Mouse (Mus musculus) adrenal gland, adult 8-10 months (tissue): ENCODE measurements around the gene Slc27a2. TPM values are rescaled to one million over a fixed set of nuclear protein-coding genes. Genes with fewer than 3 reads are reported as not detected.

ENCODE experiments used
- DNase-seq: peaks from one replicate; pipeline ENCODE4 v3.0.0; 2022
- total RNA-seq, 4 experiments: library from RNA; stranded (reverse); gene quantifications; 2 replicates each; pipeline ENCODE4 v1.2.4; 2022

The Slc27a2 gene
- total RNA-seq, 4 experiments from 2014 or later = 0.86 to 19.5 (median 7.6) TPM

DNA sequence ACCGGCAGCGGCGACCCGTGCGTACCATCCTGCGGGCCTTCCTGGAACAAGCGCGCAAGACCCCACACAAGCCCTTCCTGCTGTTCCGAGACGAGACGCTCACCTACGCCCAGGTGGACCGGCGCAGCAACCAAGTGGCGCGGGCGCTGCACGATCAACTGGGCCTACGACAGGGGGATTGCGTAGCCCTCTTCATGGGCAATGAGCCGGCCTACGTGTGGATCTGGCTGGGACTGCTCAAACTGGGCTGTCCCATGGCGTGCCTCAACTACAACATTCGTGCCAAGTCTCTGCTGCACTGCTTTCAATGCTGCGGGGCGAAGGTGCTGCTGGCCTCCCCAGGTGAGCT is 1.1 kb downstream of the Slc27a2 start:
- DNase-seq = no peak

DNA sequence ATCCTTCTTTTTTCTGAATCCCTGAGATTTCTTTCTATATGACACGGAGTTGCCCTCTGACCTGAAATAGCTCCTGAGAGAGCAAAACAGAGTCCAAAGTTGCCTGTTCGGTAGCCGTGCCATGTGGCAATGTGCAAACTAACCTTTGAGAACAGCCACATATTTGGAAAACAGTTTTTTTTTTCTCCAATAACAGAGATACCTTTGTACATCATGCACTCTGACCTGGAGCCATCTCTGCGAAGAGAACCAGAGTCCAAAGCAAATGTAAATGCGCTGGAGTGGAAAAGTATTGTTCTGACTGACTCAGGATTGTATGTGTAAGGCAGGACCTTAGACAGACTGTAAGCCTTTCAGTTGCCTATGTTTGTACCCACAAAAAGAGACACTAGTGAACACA is 3.3 kb downstream of the Slc27a2 start:
- DNase-seq = no peak

DNA sequence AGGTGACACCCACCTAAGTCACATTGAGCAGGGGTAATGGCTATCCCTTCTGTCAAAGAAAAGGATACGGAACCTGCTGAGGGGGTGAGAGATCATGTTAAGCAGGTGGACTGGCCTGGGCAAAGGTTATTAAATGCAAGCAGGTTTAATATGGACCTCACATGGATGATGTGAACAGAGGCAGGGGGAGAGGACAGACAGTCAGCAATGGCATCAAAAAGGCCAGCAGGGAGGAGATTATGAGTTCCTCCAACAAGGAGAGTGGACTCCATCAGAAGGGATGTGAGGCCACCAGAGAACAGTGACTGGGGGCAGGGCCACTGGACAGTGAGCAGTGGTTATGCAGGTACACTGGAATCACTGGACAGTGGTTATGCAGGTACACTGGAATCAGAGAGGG is 7.9 kb downstream of the Slc27a2 start:
- DNase-seq = no peak

- no peak for DNase-seq
Observed at GRCm38 (mm10) chr2:126563411-126564105, 11.4 kb downstream of the Slc27a2 start.

DNA sequence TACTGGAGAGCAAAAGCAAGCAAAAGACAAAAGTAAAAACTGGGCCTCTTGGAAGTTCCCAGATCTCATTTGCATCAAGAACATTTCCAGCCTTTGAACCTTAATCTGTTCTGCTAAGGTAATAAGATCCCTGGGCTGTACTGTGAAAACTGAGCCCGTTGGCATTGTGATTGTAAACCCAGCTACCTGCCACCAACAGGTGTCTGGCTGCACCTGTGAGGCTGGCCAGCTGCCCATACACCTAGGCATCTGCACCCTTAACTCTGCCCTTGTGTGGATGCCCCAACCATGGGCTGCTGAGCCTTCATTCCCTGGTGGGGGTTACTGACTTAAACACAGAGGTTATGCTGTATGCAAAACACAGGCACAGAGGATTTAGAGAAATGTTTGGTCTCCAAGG is 20.0 kb downstream of the Slc27a2 start:
- no peak for DNase-seq

GRCm38 (mm10) chr2:126572747-126573146 is 20.5 kb downstream of the Slc27a2 start:
- no peak for DNase-seq

DNA sequence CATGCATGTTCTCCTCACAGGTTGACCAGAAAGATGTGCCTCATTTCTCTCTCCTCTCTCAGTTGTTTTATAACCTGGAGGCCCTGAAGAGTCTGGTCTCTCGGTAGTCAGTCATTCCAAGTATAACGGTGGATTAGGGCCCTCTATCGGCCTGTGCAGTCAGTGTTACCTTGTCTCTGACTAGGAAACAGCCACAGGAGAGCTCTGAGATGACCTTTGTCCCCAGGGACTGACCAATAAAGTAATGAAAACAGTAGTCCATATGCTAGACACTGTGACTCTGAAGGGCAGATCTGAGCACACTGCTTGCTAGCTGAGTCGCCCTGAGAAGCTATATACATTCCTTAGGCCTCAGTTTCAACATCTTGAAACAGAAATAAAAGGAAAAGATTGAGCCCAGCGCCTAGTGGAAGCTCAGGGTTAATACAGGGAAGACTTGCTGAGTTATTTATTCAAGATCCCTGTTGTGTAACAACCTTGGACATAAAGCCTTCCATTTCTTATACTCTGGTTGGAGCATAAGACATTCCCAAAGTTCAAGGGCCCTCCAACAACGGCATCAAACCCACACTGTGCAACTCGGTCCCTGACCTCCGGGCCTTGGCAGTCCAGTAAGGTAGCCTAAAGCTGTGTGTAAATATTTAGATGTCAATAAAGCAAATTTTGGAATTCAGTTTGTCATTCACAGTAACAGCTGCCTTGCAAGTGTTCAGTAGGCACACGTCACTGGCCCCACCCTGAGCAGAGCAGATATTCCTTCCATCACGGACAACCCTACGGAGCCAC is 23.4 kb downstream of the Slc27a2 start:
- no peak for DNase-seq

- no peak for DNase-seq
Observed at GRCm38 (mm10) chr2:126577362-126577761, 25.2 kb downstream of the Slc27a2 start.

- DNase-seq = no peak
Observed at GRCm38 (mm10) chr2:126579282-126579681, 27.1 kb downstream of the Slc27a2 start.

GRCm38 (mm10) chr2:126583960-126584359 is 31.8 kb downstream of the Slc27a2 start:
- no peak for DNase-seq

GRCm38 (mm10) chr2:126584621-126585369 is 32.6 kb downstream of the Slc27a2 start:
- no peak for DNase-seq

GRCm38 (mm10) chr2:126587468-126587867 is 35.3 kb downstream of the Slc27a2 start:
- DNase-seq = no peak

- DNase-seq = no peak
Observed at GRCm38 (mm10) chr2:126591304-126591703, 39.1 kb downstream of the Slc27a2 start.

DNA sequence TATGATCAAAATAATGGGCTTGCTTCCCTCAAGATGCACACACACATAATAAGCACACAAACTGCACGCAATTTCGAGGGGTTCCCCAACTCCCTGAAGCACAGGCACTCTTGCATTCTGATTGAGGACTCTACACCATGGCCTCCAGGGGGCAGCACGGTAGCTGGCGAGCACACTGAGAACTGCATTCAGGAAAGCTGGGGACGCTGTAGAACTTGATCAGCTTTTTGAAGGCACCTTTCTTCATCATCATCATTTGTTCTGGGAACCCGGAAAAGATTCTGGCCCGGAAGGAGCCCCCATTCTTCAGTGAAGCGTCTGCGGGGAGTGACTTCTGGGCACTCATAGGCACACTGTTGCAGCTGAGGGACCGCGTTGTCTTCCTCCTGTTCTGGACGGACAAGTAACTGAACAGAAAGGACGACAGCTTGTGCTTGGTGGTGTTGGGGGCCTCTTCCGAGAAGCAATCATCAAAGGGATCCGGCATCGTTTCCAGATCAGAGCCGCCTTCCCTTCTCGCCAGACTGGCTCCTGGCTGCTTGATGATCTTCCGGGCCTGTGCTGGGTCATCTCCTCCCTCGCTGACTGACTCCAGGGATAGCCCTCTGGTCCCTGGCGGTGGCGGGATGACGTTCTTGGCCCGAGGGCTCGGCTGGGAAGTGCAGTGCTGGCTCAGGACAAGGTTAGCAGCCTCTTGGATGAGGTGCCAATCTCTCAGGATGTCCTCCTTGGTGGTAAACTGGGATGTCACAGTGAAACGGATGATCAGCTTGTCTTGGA is 41.8 kb downstream of the Slc27a2 start:
- DNase-seq = no peak

GRCm38 (mm10) chr2:126596347-126597072 is 44.3 kb downstream of the Slc27a2 start:
- no peak for DNase-seq

- DNase-seq = no peak
Observed at GRCm38 (mm10) chr2:126597279-126598241, 45.4 kb downstream of the Slc27a2 start.

DNA sequence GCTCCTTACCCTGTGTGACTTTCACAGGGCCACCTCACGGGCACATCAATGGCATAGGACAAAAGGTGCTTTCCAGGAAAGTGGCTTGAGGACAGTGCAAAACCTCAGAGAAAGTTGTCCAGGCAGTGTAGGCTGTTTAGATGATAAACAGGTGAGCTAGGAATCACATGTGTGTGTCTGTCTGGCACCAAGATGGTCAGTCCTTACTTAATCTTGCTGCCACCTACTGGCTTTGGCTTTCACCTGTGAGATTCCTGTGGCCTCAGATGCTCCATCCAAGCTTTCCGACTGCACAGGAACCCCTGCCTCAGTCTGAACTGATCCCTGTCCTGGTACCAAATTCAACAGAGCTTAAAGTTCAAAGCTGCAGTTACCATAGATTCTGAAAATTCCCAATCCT is 46.2 kb downstream of the Slc27a2 start:
- no peak for DNase-seq

DNA sequence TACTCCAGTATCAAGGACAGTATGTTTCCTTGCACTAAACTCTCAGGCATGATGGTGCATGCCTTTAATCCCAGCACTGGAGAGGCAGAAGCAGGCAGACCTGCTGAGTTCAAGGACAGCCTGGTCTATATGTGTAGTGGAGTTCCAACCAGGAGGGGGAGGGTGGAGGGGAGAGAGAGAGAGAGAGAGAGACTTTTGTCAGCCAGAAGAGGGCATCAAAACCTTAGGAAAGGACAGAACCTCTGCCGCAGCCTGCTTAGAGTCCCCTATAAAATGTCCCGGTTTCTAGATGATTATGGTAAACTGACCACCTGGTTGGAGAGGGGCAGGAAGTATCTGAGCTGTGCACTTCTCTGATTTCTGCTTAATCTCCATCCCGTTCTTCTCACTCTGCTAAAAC is 46.8 kb downstream of the Slc27a2 start:
- no peak for DNase-seq

- no peak for DNase-seq
Observed at GRCm38 (mm10) chr2:126600533-126600932, 48.3 kb downstream of the Slc27a2 start.

GRCm38 (mm10) chr2:126601918-126602600 is 49.9 kb downstream of the Slc27a2 start:
- DNase-seq = no peak
